Mouse (Mus musculus) limb, embryonic 14.5 days (tissue): ENCODE measurements around the gene Ccdc141. TPM values are rescaled to one million over a fixed set of nuclear protein-coding genes. Genes with fewer than 3 reads are reported as not detected.
A peak's percentile ranks its signal among the peaks of the same experiment; 100 is the strongest.

Experiments
- ATAC-seq: fragments of 200-750 bp; cut with Nextera tagmentation; 2 replicates; pipeline ENCODE4 v1.8.0; 2017; ENCODE audit warnings: low read depth, moderate number of reproducible peaks, moderate TSS enrichment; ENCODE audit not compliant: low FRiP score
- DNase-seq: peaks from one replicate; pipeline ENCODE4 v3.0.0-alpha.2; 2015; ENCODE audit warnings: low spot score
- H3K27ac ChIP-seq: fragments of 300-500 bp; sonication (generic); replicated peaks from 2 replicates; pipeline ENCODE4 v1.5.1; 2014; ENCODE audit warnings: low read depth, mild to moderate bottlenecking, low read length, moderate library complexity, mixed read lengths
- H3K27me3 ChIP-seq: fragments of 300-500 bp; sonication (generic); 2 replicates; pipeline ENCODE4 v1.6.1; 2014; ENCODE audit warnings: low read length, mixed read lengths; ENCODE audit not compliant: control insufficient read depth, insufficient read depth
- H3K36me3 ChIP-seq: fragments of 300-500 bp; sonication (generic); 2 replicates; pipeline ENCODE4 v1.6.1; 2014; ENCODE audit warnings: mild to moderate bottlenecking, low read length, moderate library complexity, mixed read lengths; ENCODE audit not compliant: control insufficient read depth, insufficient read depth
- H3K4me1 ChIP-seq: fragments of 300-500 bp; sonication (generic); 2 replicates; pipeline ENCODE4 v1.6.1; 2014; ENCODE audit warnings: antibody characterized with exemption, low read length, mixed read lengths; ENCODE audit not compliant: control insufficient read depth, insufficient read depth
- H3K4me2 ChIP-seq: fragments of 300-500 bp; sonication (generic); replicated peaks from 2 replicates; pipeline ENCODE4 v1.6.1; 2014; ENCODE audit warnings: low read depth, mild to moderate bottlenecking, low read length, moderate library complexity; ENCODE audit not compliant: severe bottlenecking
- H3K4me3 ChIP-seq: fragments of 300-500 bp; sonication (generic); replicated peaks from 2 replicates; pipeline ENCODE4 v1.5.1; 2014; ENCODE audit warnings: low read length
- H3K9ac ChIP-seq: fragments of 300-500 bp; sonication (generic); 2 replicates; pipeline ENCODE4 v1.6.1; 2014; ENCODE audit warnings: mild to moderate bottlenecking, low read depth, low read length, moderate library complexity; ENCODE audit not compliant: severe bottlenecking
- H3K9me3 ChIP-seq: fragments of 300-500 bp; sonication (generic); 2 replicates; pipeline ENCODE4 v1.6.1; 2016; ENCODE audit warnings: low read length; ENCODE audit not compliant: control insufficient read depth
- POLR2A ChIP-seq: fragments of 200-500 bp; IDR thresholded peaks from 2 replicates; pipeline ENCODE4 v1.8.0; 2012; ENCODE audit warnings: inconsistent platforms, mild to moderate bottlenecking, moderate library complexity, borderline replicate concordance; ENCODE audit not compliant: insufficient read depth, insufficient read length; ENCODE audit errors: extremely low read depth
- WGBS: fragments of 180-500 bp; shearing (Covaris S2); extraction: QIAGEN DNeasy Blood & Tissue Kit; methylation state at CpG from one replicate; pipeline ENCODE4 v1.1.7; 2014; 5-methylcytosine and 5-hydroxymethylcytosine counted together
- polyA plus RNA-seq, 2 experiments: library from polyadenylated mRNA; depleted of rRNA in 1 of 2; stranded (reverse) in 1 of 2; unstranded in 1 of 2; fragments of >200 nt; fragmentation: Nextera tagmentation in 1 of 2; extraction: Ambion mirVana in 1 of 2; gene quantifications; 2 replicates each; pipeline versions ENCODE4 v1.2.1 to v1.2.3; 2012 to 2014

Ccdc141 gene
- polyA plus RNA-seq, 2 experiments: 8.9 to 14.5 TPM

- peak overlapping the region; percentile 29; the same call in 1 of the 2 replicates for H3K9ac ChIP-seq
- DNase-seq: peak; percentile 65
Observed at GRCm38 (mm10) chr2:77171444-77172240, 1.2 kb upstream of the Ccdc141 start.

GRCm38 (mm10) chr2:77169916-77170632 is 362 bp downstream of the Ccdc141 start:
- Histone ChIP-seq H3K27me3 (no peaks in the 10 kb centered on the region), H3K27ac (0 out of 2 replicates have a peak overlapping the region, but pooled peaks have one; percentile 35), H3K4me3 (peak overlapping the region; percentile 38), H3K36me3 (no peaks in the 10 kb centered on the region), H3K4me2 (peak overlapping the region; percentile 85), H3K9ac (peak overlapping the region; percentile 72), H3K4me1 (peaks cover 16% of the 10 kb centered on the region), H3K9me3 (no peaks in the 10 kb centered on the region)
- ATAC-seq (peak; percentile 48; the same call in 1 of the 2 replicates), DNase-seq (peak; percentile 69)
- 1% methylated on average over 21 of the region's 21 CpGs for WGBS
- TF ChIP-seq POLR2A: no peak

More at GRCm38 (mm10) chr2:77171444-77172240, 1.2 kb upstream of the Ccdc141 start:
- WGBS: 37% methylated on average over 23 of the region's 23 CpGs
- ATAC-seq: peak; percentile 38
- no peak overlapping the region; the same call in 1 of the 2 replicates for H3K4me3 ChIP-seq
- H3K4me2 ChIP-seq: peak overlapping the region; percentile 85
- TF ChIP-seq POLR2A: no peak
- H3K27me3 ChIP-seq: no peaks in the 10 kb centered on the region
- peaks cover 16% of the 10 kb centered on the region for H3K4me1 ChIP-seq
- H3K9me3 ChIP-seq: no peaks in the 10 kb centered on the region
- H3K36me3 ChIP-seq: no peaks in the 10 kb centered on the region
- peak overlapping the region; percentile 28; the same call in 1 of the 2 replicates for H3K27ac ChIP-seq

- H3K4me3 ChIP-seq: peak overlapping the region; percentile 38
- no peaks in the 10 kb centered on the region for H3K27me3 ChIP-seq
- 77% methylated on average over 4 of the region's 4 CpGs for WGBS
- peak overlapping the region; percentile 72; the same call in 1 of the 2 replicates for H3K9ac ChIP-seq
- no peaks in the 10 kb centered on the region for H3K36me3 ChIP-seq
- H3K4me1 ChIP-seq: peaks cover 14% of the 10 kb centered on the region
- ATAC-seq (no peak), DNase-seq (no peak)
- peak overlapping the region; percentile 85 for H3K4me2 ChIP-seq
- TF ChIP-seq POLR2A: no peak
- H3K27ac ChIP-seq: no peak overlapping the region
- no peaks in the 10 kb centered on the region for H3K9me3 ChIP-seq
Observed at GRCm38 (mm10) chr2:77169218-77169617, 1.2 kb downstream of the Ccdc141 start.

- H3K9ac ChIP-seq: no peak overlapping the region
- H3K4me3 ChIP-seq: no peak overlapping the region
- DNase-seq: no peak
- H3K4me2 ChIP-seq: peak overlapping the region; percentile 85; the same call in 1 of the 2 replicates
- no peaks in the 10 kb centered on the region for H3K27me3 ChIP-seq
- no peak for TF ChIP-seq POLR2A
- H3K9me3 ChIP-seq: no peaks in the 10 kb centered on the region
- no peak overlapping the region for H3K27ac ChIP-seq
- H3K36me3 ChIP-seq: no peaks in the 10 kb centered on the region
- 89% methylated on average over 7 of the region's 7 CpGs for WGBS
- no peak for ATAC-seq
- H3K4me1 ChIP-seq: peaks cover 9% of the 10 kb centered on the region
Observed at GRCm38 (mm10) chr2:77168781-77169180, 1.7 kb downstream of the Ccdc141 start.

- no peak for DNase-seq
- H3K9ac ChIP-seq: no peak overlapping the region
- 79% methylated on average over 13 of the region's 13 CpGs for WGBS
- no peak overlapping the region for H3K27ac ChIP-seq
- H3K4me3 ChIP-seq: no peak overlapping the region
- H3K36me3 ChIP-seq: no peaks in the 10 kb centered on the region
- H3K27me3 ChIP-seq: no peaks in the 10 kb centered on the region
- TF ChIP-seq POLR2A: no peak
- no peak for ATAC-seq
- H3K4me2 ChIP-seq: no peak overlapping the region
- H3K9me3 ChIP-seq: no peaks in the 10 kb centered on the region
- peaks cover 6% of the 10 kb centered on the region; the same call in 1 of the 2 replicates for H3K4me1 ChIP-seq
Observed at GRCm38 (mm10) chr2:77168081-77168685, 2.3 kb downstream of the Ccdc141 start.
